Mouse (Mus musculus) MN1 (cell line): ENCODE results near the gene Nmnat2.

ENCODE experiments used
- DNase-seq: peaks from one replicate; pipeline ENCODE4 v3.0.0-alpha.2; 2016; ENCODE audit warnings: low spot score

Nmnat2 gene

GRCm38 (mm10) chr1:152954821-152955523 lies at the start of gene Nmnat2:
Nmnat2 (plus strand) TSS chr1:152954993.
- peak; percentile 81 for DNase-seq

GRCm38 (mm10) chr1:152913483-152914460 lies 41.0 kb upstream of the Nmnat2 start:
- peak; percentile 72 for DNase-seq

GRCm38 (mm10) chr1:152915766-152916165 lies 39.0 kb upstream of the Nmnat2 start:
- no peak for DNase-seq

GRCm38 (mm10) chr1:152916936-152917335 lies 37.9 kb upstream of the Nmnat2 start:
- DNase-seq: no peak

GRCm38 (mm10) chr1:152917626-152918025 lies 37.2 kb upstream of the Nmnat2 start:
- no peak for DNase-seq

GRCm38 (mm10) chr1:152921786-152922185 lies 33.0 kb upstream of the Nmnat2 start:
- DNase-seq: no peak

GRCm38 (mm10) chr1:152933962-152934361 lies 20.8 kb upstream of the Nmnat2 start:
- DNase-seq: no peak

GRCm38 (mm10) chr1:152935476-152935875 lies 19.3 kb upstream of the Nmnat2 start:
- no peak for DNase-seq

- no peak for DNase-seq
Measured at GRCm38 (mm10) chr1:152936365-152936764, 18.4 kb upstream of the Nmnat2 start.

- no peak for DNase-seq
Measured at GRCm38 (mm10) chr1:152942977-152943376, 11.8 kb upstream of the Nmnat2 start.

GRCm38 (mm10) chr1:152954167-152954566 lies 626 bp upstream of the Nmnat2 start:
- DNase-seq: peak; percentile 20

GRCm38 (mm10) chr1:152955564-152956211 lies 895 bp downstream of the Nmnat2 start:
- peak; percentile 46 for DNase-seq

- DNase-seq: peak; percentile 62
Measured at GRCm38 (mm10) chr1:152956221-152956620, 1.4 kb downstream of the Nmnat2 start.

GRCm38 (mm10) chr1:152964344-152964743 lies 9.6 kb downstream of the Nmnat2 start:
- no peak for DNase-seq

GRCm38 (mm10) chr1:152966222-152966621 lies 11.4 kb downstream of the Nmnat2 start:
- DNase-seq: no peak

GRCm38 (mm10) chr1:152966686-152967085 lies 11.9 kb downstream of the Nmnat2 start:
- no peak for DNase-seq

GRCm38 (mm10) chr1:152969081-152969480 lies 14.3 kb downstream of the Nmnat2 start:
- no peak for DNase-seq

- no peak for DNase-seq
Measured at GRCm38 (mm10) chr1:152972957-152973356, 18.2 kb downstream of the Nmnat2 start.

- DNase-seq: no peak
Measured at GRCm38 (mm10) chr1:152973421-152973820, 18.6 kb downstream of the Nmnat2 start.

- DNase-seq: no peak
Measured at GRCm38 (mm10) chr1:152973861-152974260, 19.1 kb downstream of the Nmnat2 start.

GRCm38 (mm10) chr1:152975144-152975543 lies 20.4 kb downstream of the Nmnat2 start:
- no peak for DNase-seq

GRCm38 (mm10) chr1:152978700-152979099 lies 23.9 kb downstream of the Nmnat2 start:
- DNase-seq: no peak
